Mouse (Mus musculus) hindbrain, embryonic 13.5 days (tissue): ENCODE measurements around the gene Cxcl2. TPM values are rescaled to one million over a fixed set of nuclear protein-coding genes. Genes with fewer than 3 reads are reported as not detected.

Experiments used
- ATAC-seq: fragments of 200-750 bp; cut with Nextera tagmentation; 2 replicates; pipeline ENCODE4 v1.8.0; 2017; ENCODE audit warnings: moderate TSS enrichment; ENCODE audit not compliant: low FRiP score
- H3K27ac ChIP-seq: fragments of 300-500 bp; sonication (generic); 2 replicates; pipeline ENCODE4 v1.5.1; 2015; ENCODE audit warnings: inconsistent platforms, mild to moderate bottlenecking, moderate library complexity
- H3K27me3 ChIP-seq: fragments of 300-500 bp; sonication (generic); 2 replicates; pipeline ENCODE4 v1.6.1; 2015; ENCODE audit warnings: mild to moderate bottlenecking, inconsistent platforms
- H3K36me3 ChIP-seq: fragments of 300-500 bp; sonication (generic); 2 replicates; pipeline ENCODE4 v1.6.1; 2015; ENCODE audit warnings: mild to moderate bottlenecking, inconsistent platforms
- H3K4me1 ChIP-seq: fragments of 300-500 bp; sonication (generic); replicated peaks from 2 replicates; pipeline ENCODE4 v1.6.1; 2015; ENCODE audit warnings: inconsistent platforms
- H3K4me2 ChIP-seq: fragments of 300-500 bp; sonication (generic); 2 replicates; pipeline ENCODE4 v1.6.1; 2015; ENCODE audit warnings: inconsistent platforms, mild to moderate bottlenecking, moderate library complexity
- H3K4me3 ChIP-seq: fragments of 300-500 bp; sonication (generic); 2 replicates; pipeline ENCODE4 v1.5.1; 2015; ENCODE audit warnings: mild to moderate bottlenecking, inconsistent platforms
- H3K9ac ChIP-seq: fragments of 300-500 bp; sonication (generic); 2 replicates; pipeline ENCODE4 v1.6.1; 2015; ENCODE audit warnings: mild to moderate bottlenecking, inconsistent platforms
- H3K9me3 ChIP-seq: fragments of 300-500 bp; sonication (generic); 2 replicates; pipeline ENCODE4 v1.6.1; 2016; ENCODE audit warnings: inconsistent platforms
- WGBS: fragments of 180-500 bp; shearing (Covaris S2); methylation state at CpG from one replicate; pipeline ENCODE4 v1.1.7; 2015; 5-methylcytosine and 5-hydroxymethylcytosine counted together
- polyA plus RNA-seq: library from polyadenylated mRNA; unstranded; fragments of >200 nt; fragmentation: Nextera tagmentation; extraction: Ambion mirVana; gene quantifications from 2 replicates; pipeline ENCODE4 v1.2.1, GENCODE M21; 2015

Cxcl2 gene
- polyA plus RNA-seq, 1 experiment from 2014 or later, result not detected

DNA sequence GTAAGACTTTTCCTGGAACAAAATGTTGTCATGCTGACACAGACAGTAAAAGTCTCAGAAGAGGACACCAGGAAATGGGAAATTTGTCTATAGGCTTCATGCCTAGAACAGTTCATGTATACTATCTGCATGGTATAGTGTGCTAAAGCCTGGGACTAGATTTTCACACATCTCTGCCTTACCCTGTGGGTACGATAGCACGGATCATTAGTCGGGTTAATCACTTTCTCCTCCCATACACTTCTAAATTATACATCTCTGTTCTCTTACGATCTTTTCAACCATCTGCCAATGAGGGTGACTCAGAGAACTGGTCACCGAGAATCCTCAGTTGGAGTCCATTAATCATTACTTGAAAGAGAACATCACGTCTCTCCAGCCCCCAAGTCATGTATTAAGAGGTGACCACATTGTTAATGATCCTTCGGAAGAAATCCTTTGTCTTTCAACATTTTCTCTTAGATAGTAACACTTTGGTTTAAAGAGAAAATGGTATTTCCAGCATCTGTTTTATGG is 23.3 kb upstream of the Cxcl2 start:
- no peak for ATAC-seq
- 55% methylated on average over 7 of the region's 7 CpGs for WGBS
- Histone ChIP-seq H3K9me3 (0 out of 2 replicates have a peak, but pooled peaks cover 3% of the 10 kb centered on the region), H3K36me3 (no peaks in the 10 kb centered on the region), H3K4me3 (no peak overlapping the region), H3K4me1 (no peaks in the 10 kb centered on the region), H3K9ac (no peak overlapping the region), H3K27ac (no peak overlapping the region), H3K4me2 (no peak overlapping the region), H3K27me3 (no peaks in the 10 kb centered on the region)

DNA sequence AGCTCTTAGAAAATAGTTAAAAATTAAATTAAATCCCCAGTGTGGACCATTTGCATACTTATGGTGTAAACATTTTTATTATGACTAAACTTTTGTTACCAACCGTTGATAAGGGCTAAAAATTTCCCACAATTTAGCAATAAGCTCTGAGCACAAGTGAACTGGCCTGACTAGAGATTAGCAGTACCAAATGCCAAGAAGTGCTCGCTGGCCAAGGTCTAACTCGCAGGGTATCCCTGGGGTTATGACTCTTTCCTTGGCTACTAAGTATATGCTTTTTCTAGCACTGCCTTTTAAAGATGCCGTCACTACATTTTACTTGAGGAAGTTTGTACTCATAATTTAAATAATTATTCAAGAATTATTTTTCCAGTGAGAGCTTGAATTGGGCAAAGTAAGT is 22.6 kb upstream of the Cxcl2 start:
- 87% methylated on average over 4 of the region's 4 CpGs for WGBS
- Histone ChIP-seq H3K9me3 (0 out of 2 replicates have a peak, but pooled peaks cover 3% of the 10 kb centered on the region), H3K27me3 (no peaks in the 10 kb centered on the region)

DNA sequence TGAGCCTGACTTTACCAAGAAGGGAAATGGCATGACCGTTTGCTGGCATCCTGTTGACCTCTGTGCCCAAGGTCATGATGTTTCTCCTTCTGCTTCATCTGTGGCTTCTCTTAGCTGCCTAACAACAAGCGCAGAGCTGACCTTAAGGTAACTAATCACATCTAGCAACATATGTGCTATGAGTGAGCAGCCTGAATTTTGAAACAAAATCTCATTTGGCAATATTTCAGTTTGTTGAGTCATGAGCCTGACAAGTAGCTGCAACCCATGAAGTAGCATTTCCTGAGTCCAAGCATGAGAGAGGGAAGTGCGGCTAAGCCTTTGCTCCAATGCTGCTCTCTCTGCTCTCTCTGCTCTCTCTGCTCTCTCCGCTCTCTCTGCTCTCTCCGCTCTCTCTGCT is 22.0 kb upstream of the Cxcl2 start:
- no peak overlapping the region for H3K4me2 ChIP-seq
- H3K9me3 ChIP-seq, result 0 out of 2 replicates have a peak, but pooled peaks cover 3% of the 10 kb centered on the region
- H3K27me3 ChIP-seq, result no peaks in the 10 kb centered on the region
- H3K9ac ChIP-seq, result no peak overlapping the region
- ATAC-seq, result no peak
- no peaks in the 10 kb centered on the region for H3K36me3 ChIP-seq
- no peak overlapping the region for H3K4me3 ChIP-seq
- H3K4me1 ChIP-seq, result no peaks in the 10 kb centered on the region
- 97% methylated on average over 5 of the region's 5 CpGs for WGBS
- H3K27ac ChIP-seq, result no peak overlapping the region

More for the DNA sequence above, 22.6 kb upstream of the Cxcl2 start:
- no peak for ATAC-seq
- Histone ChIP-seq H3K4me2 (no peak overlapping the region), H3K4me3 (no peak overlapping the region), H3K4me1 (no peaks in the 10 kb centered on the region), H3K9ac (no peak overlapping the region), H3K36me3 (no peaks in the 10 kb centered on the region), H3K27ac (no peak overlapping the region)

DNA sequence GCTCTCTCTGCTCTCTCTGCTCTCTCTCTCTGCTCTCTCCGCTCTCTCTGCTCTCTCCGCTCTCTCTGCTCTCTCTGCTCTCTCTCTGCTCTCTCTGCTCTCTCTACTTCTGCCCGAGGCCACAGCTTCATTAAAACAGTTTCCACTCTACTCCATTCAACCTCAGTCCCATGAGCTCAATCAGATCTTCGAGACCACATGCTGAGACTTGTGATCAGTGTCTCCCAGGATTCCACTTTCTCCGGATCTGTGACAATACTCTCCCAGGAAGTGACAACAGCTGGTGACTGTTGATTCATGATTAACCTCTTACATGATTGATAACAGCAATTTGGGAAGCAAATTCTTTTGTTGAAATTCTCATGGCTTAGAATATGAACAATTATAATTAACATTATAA is 21.5 kb upstream of the Cxcl2 start:
- H3K9ac ChIP-seq, result no peak overlapping the region
- 0 out of 2 replicates have a peak, but pooled peaks cover 3% of the 10 kb centered on the region for H3K9me3 ChIP-seq
- no peaks in the 10 kb centered on the region for H3K36me3 ChIP-seq
- H3K4me2 ChIP-seq, result no peak overlapping the region
- ATAC-seq, result no peak
- no peak overlapping the region for H3K4me3 ChIP-seq
- no peaks in the 10 kb centered on the region for H3K27me3 ChIP-seq
- WGBS, result 70% methylated on average over 5 of the region's 5 CpGs
- H3K4me1 ChIP-seq, result no peaks in the 10 kb centered on the region
- no peak overlapping the region for H3K27ac ChIP-seq

DNA sequence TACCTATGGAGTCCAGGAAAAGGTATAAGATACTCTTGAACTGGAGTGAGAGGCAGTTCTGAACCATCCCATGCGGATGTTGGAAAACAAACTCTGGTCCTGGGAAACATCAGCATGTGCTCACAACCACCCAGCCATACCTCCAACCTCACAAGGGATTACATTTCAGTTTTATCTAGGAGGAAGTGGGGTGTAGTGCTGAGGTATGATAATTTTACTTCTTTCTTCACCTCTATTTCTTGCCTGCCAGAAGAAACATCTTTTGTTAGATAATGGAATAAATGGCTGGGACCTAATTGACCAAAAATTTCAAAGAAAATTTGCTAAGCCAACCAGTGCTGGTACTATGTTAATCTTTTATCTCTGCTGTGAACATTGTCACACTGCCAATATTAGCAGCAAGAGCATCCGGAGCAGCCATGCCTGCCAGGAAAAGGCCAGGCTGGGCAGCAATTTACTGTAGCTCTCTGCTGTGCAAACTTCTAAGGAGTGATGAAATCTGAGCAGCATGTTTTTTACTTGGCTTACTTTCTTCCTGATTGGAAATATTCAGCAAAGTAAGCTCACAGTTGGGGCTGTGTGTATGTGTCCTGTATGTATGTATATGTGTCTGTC is 18.9 kb upstream of the Cxcl2 start:
- no peak for ATAC-seq
- Histone ChIP-seq H3K4me1 (no peaks in the 10 kb centered on the region), H3K36me3 (no peaks in the 10 kb centered on the region), H3K27ac (no peak overlapping the region), H3K4me3 (no peak overlapping the region), H3K9me3 (0 out of 2 replicates have a peak, but pooled peaks cover 3% of the 10 kb centered on the region), H3K4me2 (no peak overlapping the region), H3K27me3 (0 out of 2 replicates have a peak, but pooled peaks cover 2% of the 10 kb centered on the region), H3K9ac (no peak overlapping the region)
- 74% methylated on average over 2 of the region's 2 CpGs for WGBS

DNA sequence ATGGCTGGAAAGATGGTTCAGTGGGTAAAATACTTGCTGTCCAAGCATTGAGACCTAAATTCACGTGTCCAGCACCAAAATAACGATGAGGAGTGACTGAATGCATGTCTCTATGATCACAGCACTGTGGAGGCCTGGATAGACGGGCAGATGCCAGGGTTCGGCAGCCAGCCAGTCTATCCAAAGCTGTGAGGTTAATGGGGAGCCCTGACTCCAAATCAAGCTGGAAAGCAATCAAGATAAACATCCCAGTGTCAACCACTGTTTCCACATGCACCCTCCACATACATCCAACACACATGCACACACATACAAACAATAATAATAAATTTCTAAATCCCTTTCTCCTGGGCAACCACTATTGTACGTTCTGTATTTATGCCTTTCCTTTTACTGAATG is 15.0 kb upstream of the Cxcl2 start:
- H3K27me3 ChIP-seq, result peaks cover 14% of the 10 kb centered on the region; the same call in 1 of the 2 replicates
- no peak overlapping the region for H3K4me2 ChIP-seq
- no peak overlapping the region for H3K4me3 ChIP-seq
- no peak overlapping the region for H3K9ac ChIP-seq
- no peak for ATAC-seq
- no peaks in the 10 kb centered on the region for H3K36me3 ChIP-seq
- no peaks in the 10 kb centered on the region for H3K9me3 ChIP-seq
- no peak overlapping the region for H3K27ac ChIP-seq
- WGBS, result 84% methylated on average over 5 of the region's 5 CpGs
- peaks cover 5% of the 10 kb centered on the region; the same call in 1 of the 2 replicates for H3K4me1 ChIP-seq

DNA sequence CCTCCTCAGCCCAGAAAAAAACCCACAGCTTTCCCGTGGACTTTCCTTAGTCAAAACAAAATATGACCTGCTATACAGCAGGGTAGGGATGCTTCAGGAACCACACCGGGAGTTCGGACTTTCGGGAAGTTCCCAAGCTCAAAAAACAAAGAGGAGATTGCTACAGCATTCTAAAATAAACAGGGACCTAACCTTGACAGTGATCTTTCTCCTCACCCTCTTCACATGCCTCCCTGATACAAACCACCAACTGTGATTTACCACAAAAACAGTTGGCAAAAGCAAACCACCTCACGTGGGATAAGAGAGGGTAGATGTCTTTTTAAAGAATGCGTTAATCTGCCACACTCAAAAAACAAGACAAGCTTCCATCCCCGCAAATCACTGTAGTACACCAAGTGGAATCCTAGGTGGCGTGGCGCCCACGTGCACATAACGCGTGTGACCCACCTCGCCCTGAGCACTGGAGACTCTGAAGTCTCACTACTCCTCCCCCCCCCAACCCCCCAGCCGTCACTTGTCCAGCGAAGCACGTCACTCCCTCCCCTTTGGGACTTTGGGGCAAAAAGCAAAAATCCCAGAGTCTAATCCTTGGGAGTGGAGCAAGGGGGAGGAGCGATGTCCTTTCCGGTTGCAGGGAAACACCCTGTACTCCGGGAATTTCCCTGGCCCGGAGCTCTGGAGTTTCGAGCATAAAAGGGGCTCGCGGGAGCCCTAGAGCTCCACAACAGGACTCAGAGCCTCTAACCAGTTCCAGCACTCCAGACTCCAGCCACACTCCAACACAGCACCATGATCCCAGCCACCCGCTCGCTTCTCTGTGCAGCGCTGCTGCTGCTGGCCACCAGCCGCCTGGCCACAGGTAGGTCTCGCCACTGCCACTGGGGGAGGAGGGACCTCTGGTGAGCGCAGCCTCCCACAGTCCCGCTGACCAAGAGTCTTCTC is 12.9 kb upstream of the Cxcl2 start, which contains the start of gene Cxcl1:
Cxcl1 (plus strand) TSS at position 723 of the 945 bp plus-strand sequence.
- Histone ChIP-seq H3K4me3 (peak within 1 kb of the TSS; percentile 51), H3K27me3 (peaks cover 14% of the 10 kb centered on the region; the same call in 1 of the 2 replicates), H3K9me3 (no peaks in the 10 kb centered on the region), H3K27ac (no peak within 1 kb of the TSS), H3K36me3 (no peaks in the 10 kb centered on the region), H3K4me1 (peaks cover 5% of the 10 kb centered on the region; the same call in 1 of the 2 replicates), H3K9ac (peak within 1 kb of the TSS; percentile 72), H3K4me2 (peak within 1 kb of the TSS; percentile 90)
- 11% methylated on average over 30 of the region's 30 CpGs for WGBS
- ATAC-seq, result peak; percentile 87

DNA sequence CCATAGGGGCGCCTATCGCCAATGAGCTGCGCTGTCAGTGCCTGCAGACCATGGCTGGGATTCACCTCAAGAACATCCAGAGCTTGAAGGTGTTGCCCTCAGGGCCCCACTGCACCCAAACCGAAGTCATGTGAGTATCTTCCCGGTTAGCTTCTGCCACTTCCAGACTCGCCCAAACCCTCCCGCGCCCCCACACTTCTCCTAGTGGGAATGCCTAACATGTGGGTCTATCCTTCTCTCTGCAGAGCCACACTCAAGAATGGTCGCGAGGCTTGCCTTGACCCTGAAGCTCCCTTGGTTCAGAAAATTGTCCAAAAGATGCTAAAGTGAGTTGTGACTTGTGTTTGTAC is 12.2 kb upstream of the Cxcl2 start:
- H3K27me3 ChIP-seq, result peaks cover 14% of the 10 kb centered on the region; the same call in 1 of the 2 replicates
- peak overlapping the region; percentile 51 for H3K4me3 ChIP-seq
- no peaks in the 10 kb centered on the region for H3K36me3 ChIP-seq
- H3K27ac ChIP-seq, result no peak overlapping the region
- peak overlapping the region; percentile 72 for H3K9ac ChIP-seq
- 35% methylated on average over 10 of the region's 10 CpGs for WGBS
- H3K4me2 ChIP-seq, result peak overlapping the region; percentile 90
- ATAC-seq, result no peak
- no peaks in the 10 kb centered on the region for H3K9me3 ChIP-seq
- H3K4me1 ChIP-seq, result peaks cover 5% of the 10 kb centered on the region; the same call in 1 of the 2 replicates

DNA sequence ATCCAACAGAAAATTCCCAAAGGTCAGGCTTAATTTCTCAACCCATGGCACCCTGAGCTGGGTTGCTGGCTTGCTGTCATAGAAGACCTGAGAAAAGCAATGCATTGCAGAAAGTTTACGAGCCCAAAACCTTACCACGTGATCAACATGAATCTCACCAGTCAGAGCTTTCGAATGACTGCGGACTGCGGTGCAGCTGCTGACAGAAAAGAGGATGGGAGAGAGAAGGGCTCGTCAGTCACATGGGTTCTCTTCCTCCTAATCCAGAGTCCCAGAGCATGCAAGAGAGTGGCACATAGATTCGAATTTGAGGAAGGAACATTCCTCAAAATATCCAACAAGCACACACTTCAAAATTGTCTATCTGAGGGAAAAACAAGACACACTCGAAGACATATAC is 9.4 kb upstream of the Cxcl2 start:
- ATAC-seq, result no peak
- WGBS, result 75% methylated on average over 8 of the region's 8 CpGs
- H3K27ac ChIP-seq, result no peak overlapping the region
- peaks cover 5% of the 10 kb centered on the region; the same call in 1 of the 2 replicates for H3K4me1 ChIP-seq
- no peaks in the 10 kb centered on the region for H3K9me3 ChIP-seq
- no peak overlapping the region for H3K4me3 ChIP-seq
- H3K27me3 ChIP-seq, result peaks cover 14% of the 10 kb centered on the region; the same call in 1 of the 2 replicates
- H3K36me3 ChIP-seq, result no peaks in the 10 kb centered on the region
- no peak overlapping the region for H3K9ac ChIP-seq
- H3K4me2 ChIP-seq, result no peak overlapping the region

DNA sequence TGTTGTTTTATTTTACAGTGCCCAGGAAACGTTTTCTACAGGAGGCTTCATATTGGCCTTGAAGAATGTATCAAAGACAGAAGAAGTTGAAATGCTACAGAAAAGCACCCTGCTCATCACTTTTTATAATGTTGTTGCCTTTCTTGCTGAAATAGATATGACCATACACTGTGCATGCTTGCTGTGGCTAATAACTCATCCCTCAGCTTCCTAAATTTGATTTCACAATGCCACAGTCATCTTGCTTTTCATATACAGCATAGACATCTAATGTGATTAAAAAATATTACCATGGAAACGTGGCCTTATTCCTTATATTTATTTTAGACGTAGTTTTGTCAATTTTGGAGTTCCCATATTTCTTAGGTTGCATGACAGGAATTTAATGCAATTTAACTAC is 6.2 kb upstream of the Cxcl2 start:
- H3K27ac ChIP-seq, result no peak overlapping the region
- no peak overlapping the region for H3K9ac ChIP-seq
- ATAC-seq, result no peak
- H3K4me2 ChIP-seq, result no peak overlapping the region
- H3K4me1 ChIP-seq, result 0 out of 2 replicates have a peak, but pooled peaks cover 5% of the 10 kb centered on the region
- WGBS, result 81% methylated on average over 3 of the region's 3 CpGs
- H3K9me3 ChIP-seq, result no peaks in the 10 kb centered on the region
- H3K27me3 ChIP-seq, result no peaks in the 10 kb centered on the region
- no peaks in the 10 kb centered on the region for H3K36me3 ChIP-seq
- H3K4me3 ChIP-seq, result no peak overlapping the region

DNA sequence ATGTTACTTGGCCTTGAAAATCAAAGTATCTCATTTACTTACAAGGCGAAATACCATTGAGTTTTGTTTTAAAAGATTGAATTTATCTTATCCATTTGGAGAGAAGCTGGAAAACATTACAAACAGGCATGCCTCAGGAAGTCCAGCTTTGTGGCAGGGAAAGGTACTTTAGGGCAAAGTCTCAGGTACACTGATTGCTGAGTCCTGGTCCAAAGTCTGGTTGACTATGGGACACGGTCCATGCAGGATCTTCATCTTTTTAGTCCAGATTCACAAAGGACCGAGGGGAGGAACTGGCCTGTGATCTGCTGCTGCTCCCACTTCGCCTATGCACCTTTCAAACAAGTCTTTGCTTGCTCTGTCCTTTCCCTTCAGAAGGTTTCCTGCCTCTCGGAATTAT is 4.4 kb upstream of the Cxcl2 start:
- 85% methylated on average over 5 of the region's 5 CpGs for WGBS

DNA sequence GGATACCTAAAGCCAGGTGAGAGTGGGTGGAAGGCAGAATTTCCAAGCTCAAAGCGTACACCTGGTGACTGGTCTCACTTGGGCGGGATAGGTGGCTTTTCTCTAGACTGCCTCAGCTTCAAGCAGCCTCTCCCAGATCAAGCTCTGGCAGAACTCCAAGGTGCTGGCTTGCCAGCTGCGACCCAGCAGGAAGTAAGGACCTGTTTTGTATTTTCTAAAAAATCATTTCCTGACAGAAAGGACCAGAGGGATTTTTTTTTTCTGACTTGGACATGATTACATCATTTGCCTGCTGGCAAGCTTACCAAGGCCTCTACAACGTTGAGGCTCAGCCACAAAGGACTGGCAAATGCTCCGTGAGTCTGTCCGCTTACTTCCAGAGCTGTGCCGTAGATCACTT is 3.5 kb upstream of the Cxcl2 start:
- no peak for ATAC-seq
- H3K27me3 ChIP-seq, result peaks cover 19% of the 10 kb centered on the region

More for the DNA sequence above, 4.4 kb upstream of the Cxcl2 start:
- Histone ChIP-seq H3K4me3 (no peak overlapping the region), H3K9ac (no peak overlapping the region), H3K9me3 (no peaks in the 10 kb centered on the region), H3K4me1 (peaks cover 15% of the 10 kb centered on the region), H3K27ac (no peak overlapping the region), H3K4me2 (no peak overlapping the region), H3K36me3 (no peaks in the 10 kb centered on the region), H3K27me3 (peaks cover 10% of the 10 kb centered on the region)
- no peak for ATAC-seq

More for the DNA sequence above, 3.5 kb upstream of the Cxcl2 start:
- Histone ChIP-seq H3K9me3 (no peaks in the 10 kb centered on the region), H3K4me3 (no peak overlapping the region), H3K4me1 (peaks cover 15% of the 10 kb centered on the region), H3K27ac (no peak overlapping the region), H3K36me3 (no peaks in the 10 kb centered on the region), H3K9ac (no peak overlapping the region), H3K4me2 (no peak overlapping the region)
- WGBS, result 61% methylated on average over 7 of the region's 7 CpGs
